Mouse (Mus musculus) lung, embryonic 15.5 days (tissue): ENCODE data around the gene Klf8. TPM values are rescaled to one million over a fixed set of nuclear protein-coding genes. Genes with fewer than 3 reads are reported as not detected.

Experiments
- ATAC-seq: fragments of 200-750 bp; cut with Nextera tagmentation; 2 replicates; pipeline ENCODE4 v1.8.0; 2017; ENCODE audit warnings: moderate number of reproducible peaks, borderline replicate concordance; ENCODE audit not compliant: low FRiP score, low TSS enrichment; ENCODE audit errors: extremely low read depth
- H3K27ac ChIP-seq: fragments of 300-500 bp; sonication (generic); 2 replicates; pipeline ENCODE4 v1.5.1; 2015; ENCODE audit warnings: moderate library complexity, mild to moderate bottlenecking, inconsistent platforms
- H3K27me3 ChIP-seq: fragments of 300-500 bp; sonication (generic); 2 replicates; pipeline ENCODE4 v1.6.1; 2015; ENCODE audit warnings: inconsistent platforms
- H3K36me3 ChIP-seq: fragments of 300-500 bp; sonication (generic); 2 replicates; pipeline ENCODE4 v1.6.1; 2015; ENCODE audit warnings: inconsistent platforms
- H3K4me1 ChIP-seq: fragments of 300-500 bp; sonication (generic); 2 replicates; pipeline ENCODE4 v1.6.1; 2015; ENCODE audit warnings: inconsistent platforms
- H3K4me2 ChIP-seq: fragments of 300-500 bp; sonication (generic); 2 replicates; pipeline ENCODE4 v1.6.1; 2015; ENCODE audit warnings: inconsistent platforms, mild to moderate bottlenecking, moderate library complexity
- H3K4me3 ChIP-seq: fragments of 300-500 bp; sonication (generic); 2 replicates; pipeline ENCODE4 v1.5.1; 2015; ENCODE audit warnings: mild to moderate bottlenecking, inconsistent platforms
- H3K9ac ChIP-seq: fragments of 300-500 bp; sonication (generic); 2 replicates; pipeline ENCODE4 v1.6.1; 2015; ENCODE audit warnings: inconsistent platforms
- H3K9me3 ChIP-seq: fragments of 300-500 bp; sonication (generic); 2 replicates; pipeline ENCODE4 v1.6.1; 2016; ENCODE audit warnings: inconsistent platforms
- WGBS: fragments of 180-500 bp; shearing (Covaris S2); methylation state at CpG from one replicate; pipeline ENCODE4 v1.1.7; 2015; 5-methylcytosine and 5-hydroxymethylcytosine counted together
- polyA plus RNA-seq: library from polyadenylated mRNA; unstranded; fragments of >200 nt; fragmentation: Nextera tagmentation; extraction: Ambion mirVana; gene quantifications from 2 replicates; pipeline ENCODE4 v1.2.1, GENCODE M21; 2015

The Klf8 gene
- polyA plus RNA-seq, 1 experiment from 2014 or later, result 0.80 TPM

- Histone ChIP-seq H3K9ac (peak overlapping the region; percentile 19), H3K4me1 (no peaks in the 10 kb centered on the region), H3K36me3 (no peaks in the 10 kb centered on the region), H3K27me3 (no peaks in the 10 kb centered on the region), H3K4me2 (peak overlapping the region; percentile 67), H3K9me3 (no peaks in the 10 kb centered on the region), H3K4me3 (peak overlapping the region; percentile 45), H3K27ac (no peak overlapping the region)
- 13% methylated on average over 43 of the region's 43 CpGs for WGBS
- ATAC-seq, result peak; percentile 80
Observed at GRCm38 (mm10) chrX:153359331-153360215, 122.3 kb downstream of the Klf8 start.

- peak overlapping the region; percentile 45 for H3K4me3 ChIP-seq
- H3K27ac ChIP-seq, result no peak overlapping the region
- no peaks in the 10 kb centered on the region for H3K9me3 ChIP-seq
- H3K4me2 ChIP-seq, result peak overlapping the region; percentile 67
- peak overlapping the region; percentile 19 for H3K9ac ChIP-seq
- WGBS, result 14% methylated on average over 15 of the region's 15 CpGs
- no peaks in the 10 kb centered on the region for H3K4me1 ChIP-seq
- no peaks in the 10 kb centered on the region for H3K27me3 ChIP-seq
- no peaks in the 10 kb centered on the region for H3K36me3 ChIP-seq
- peak; percentile 76 for ATAC-seq
Observed at GRCm38 (mm10) chrX:153360216-153360590, 122.9 kb downstream of the Klf8 start.

GRCm38 (mm10) chrX:153360666-153361269, 123.5 kb downstream of the Klf8 start:
- Histone ChIP-seq H3K4me3 (peak overlapping the region; percentile 45), H3K4me1 (no peaks in the 10 kb centered on the region), H3K36me3 (no peaks in the 10 kb centered on the region), H3K27me3 (no peaks in the 10 kb centered on the region), H3K9ac (0 out of 2 replicates have a peak overlapping the region, but pooled peaks have one; percentile 19), H3K9me3 (no peaks in the 10 kb centered on the region), H3K4me2 (peak overlapping the region; percentile 67), H3K27ac (no peak overlapping the region)
- ATAC-seq, result peak; percentile 11; the same call in 1 of the 2 replicates
- WGBS, result 24% methylated on average over 9 of the region's 9 CpGs

GRCm38 (mm10) chrX:153366754-153367153, 129.5 kb downstream of the Klf8 start:
- H3K4me1 ChIP-seq, result no peaks in the 10 kb centered on the region
- no peak overlapping the region for H3K4me3 ChIP-seq
- no peak overlapping the region for H3K9ac ChIP-seq
- peak; percentile 62; the same call in 1 of the 2 replicates for ATAC-seq
- H3K4me2 ChIP-seq, result no peak overlapping the region
- no peaks in the 10 kb centered on the region for H3K36me3 ChIP-seq
- no peaks in the 10 kb centered on the region for H3K27me3 ChIP-seq
- 36% methylated on average over 5 of the region's 5 CpGs for WGBS
- no peaks in the 10 kb centered on the region for H3K9me3 ChIP-seq
- H3K27ac ChIP-seq, result no peak overlapping the region

GRCm38 (mm10) chrX:153369780-153370179, 132.5 kb downstream of the Klf8 start:
- ATAC-seq, result no peak
- H3K36me3 ChIP-seq, result no peaks in the 10 kb centered on the region
- no peaks in the 10 kb centered on the region for H3K9me3 ChIP-seq
- no peak overlapping the region for H3K9ac ChIP-seq
- no peaks in the 10 kb centered on the region for H3K4me1 ChIP-seq
- no peaks in the 10 kb centered on the region for H3K27me3 ChIP-seq
- no peak overlapping the region for H3K27ac ChIP-seq
- WGBS, result 31% methylated on average over 8 of the region's 8 CpGs
- no peak overlapping the region for H3K4me2 ChIP-seq
- no peak overlapping the region for H3K4me3 ChIP-seq

- H3K27me3 ChIP-seq, result no peaks in the 10 kb centered on the region
- no peak overlapping the region for H3K27ac ChIP-seq
- no peak for ATAC-seq
- no peaks in the 10 kb centered on the region for H3K9me3 ChIP-seq
- no peak overlapping the region for H3K4me3 ChIP-seq
- H3K36me3 ChIP-seq, result no peaks in the 10 kb centered on the region
- H3K4me2 ChIP-seq, result no peak overlapping the region
- H3K4me1 ChIP-seq, result no peaks in the 10 kb centered on the region
- 67% methylated on average over 3 of the region's 3 CpGs for WGBS
- H3K9ac ChIP-seq, result no peak overlapping the region
Observed at GRCm38 (mm10) chrX:153375105-153375504, 137.8 kb downstream of the Klf8 start.

GRCm38 (mm10) chrX:153381753-153382152, 144.5 kb downstream of the Klf8 start:
- no peaks in the 10 kb centered on the region for H3K36me3 ChIP-seq
- H3K9ac ChIP-seq, result no peak overlapping the region
- WGBS, result 65% methylated on average over 3 of the region's 3 CpGs

GRCm38 (mm10) chrX:153389291-153389690, 152.0 kb downstream of the Klf8 start:
- no peak overlapping the region for H3K9ac ChIP-seq
- no peak overlapping the region for H3K4me2 ChIP-seq
- H3K4me3 ChIP-seq, result no peak overlapping the region
- no peaks in the 10 kb centered on the region for H3K36me3 ChIP-seq
- ATAC-seq, result no peak
- H3K9me3 ChIP-seq, result no peaks in the 10 kb centered on the region
- WGBS, result 25% methylated on average over 2 of the region's 2 CpGs
- no peak overlapping the region for H3K27ac ChIP-seq
- H3K27me3 ChIP-seq, result no peaks in the 10 kb centered on the region
- no peaks in the 10 kb centered on the region for H3K4me1 ChIP-seq

More at GRCm38 (mm10) chrX:153381753-153382152, 144.5 kb downstream of the Klf8 start:
- Histone ChIP-seq H3K9me3 (no peaks in the 10 kb centered on the region), H3K4me3 (no peak overlapping the region), H3K27ac (no peak overlapping the region), H3K27me3 (no peaks in the 10 kb centered on the region), H3K4me1 (no peaks in the 10 kb centered on the region), H3K4me2 (no peak overlapping the region)
- ATAC-seq, result no peak

GRCm38 (mm10) chrX:153417067-153417466, 179.8 kb downstream of the Klf8 start:
- Histone ChIP-seq H3K9me3 (no peaks in the 10 kb centered on the region), H3K9ac (no peak overlapping the region), H3K4me3 (no peak overlapping the region), H3K27ac (no peak overlapping the region), H3K36me3 (no peaks in the 10 kb centered on the region), H3K4me2 (no peak overlapping the region), H3K27me3 (no peaks in the 10 kb centered on the region), H3K4me1 (no peaks in the 10 kb centered on the region)
- no peak for ATAC-seq
- WGBS, result 55% methylated on average over 5 of the region's 5 CpGs

- no peaks in the 10 kb centered on the region for H3K4me1 ChIP-seq
- no peak overlapping the region for H3K27ac ChIP-seq
- no peak overlapping the region for H3K9ac ChIP-seq
- no peak overlapping the region for H3K4me2 ChIP-seq
- H3K4me3 ChIP-seq, result no peak overlapping the region
- H3K9me3 ChIP-seq, result no peaks in the 10 kb centered on the region
- H3K27me3 ChIP-seq, result no peaks in the 10 kb centered on the region
- 28% methylated on average over 5 of the region's 5 CpGs for WGBS
- no peak for ATAC-seq
- no peaks in the 10 kb centered on the region for H3K36me3 ChIP-seq
Observed at GRCm38 (mm10) chrX:153433659-153434293, 196.5 kb downstream of the Klf8 start.

GRCm38 (mm10) chrX:153439573-153439972, 202.3 kb downstream of the Klf8 start:
- no peak overlapping the region for H3K27ac ChIP-seq
- H3K9me3 ChIP-seq, result no peaks in the 10 kb centered on the region
- ATAC-seq, result no peak
- no peak overlapping the region for H3K4me2 ChIP-seq
- no peak overlapping the region for H3K4me3 ChIP-seq
- H3K27me3 ChIP-seq, result no peaks in the 10 kb centered on the region
- no peaks in the 10 kb centered on the region for H3K36me3 ChIP-seq
- H3K9ac ChIP-seq, result no peak overlapping the region
- H3K4me1 ChIP-seq, result no peaks in the 10 kb centered on the region

- Histone ChIP-seq H3K9me3 (no peaks in the 10 kb centered on the region), H3K27ac (no peak overlapping the region), H3K4me2 (no peak overlapping the region), H3K4me3 (no peak overlapping the region), H3K36me3 (no peaks in the 10 kb centered on the region), H3K4me1 (no peaks in the 10 kb centered on the region), H3K9ac (no peak overlapping the region), H3K27me3 (no peaks in the 10 kb centered on the region)
- WGBS, result 78% methylated on average over 3 of the region's 3 CpGs
- no peak for ATAC-seq
Observed at GRCm38 (mm10) chrX:153440018-153440417, 202.8 kb downstream of the Klf8 start.
